Mouse (Mus musculus): ENCODE data around the gene Synj2. TPM values are rescaled to one million over a fixed set of nuclear protein-coding genes. Genes with fewer than 3 reads are reported as not detected.

Gene Synj2
- polyA plus RNA-seq, 1 experiment from 2014 or later: 1.3 TPM

GRCm38 (mm10) chr17:5929031-5929430 is 12.0 kb upstream of the Synj2 start:
- no peaks in the 10 kb centered on the region for H3K27me3 ChIP-seq (ENCODE audit: control insufficient read depth, insufficient read depth, low read length)
- 85% methylated on average over 6 of the region's 6 CpGs for WGBS
- DNase-seq (ENCODE audit: low spot score): no peak

GRCm38 (mm10) chr17:5932161-5932560 is 8.9 kb upstream of the Synj2 start:
- no peaks in the 10 kb centered on the region for H3K4me1 ChIP-seq (replicated peaks; ENCODE audit: control insufficient read depth, insufficient read depth, low read length)
- H3K36me3 ChIP-seq (replicated peaks; ENCODE audit: control insufficient read depth, insufficient read depth): no peaks in the 10 kb centered on the region; the same call in 1 of the 2 replicates
- DNase-seq (ENCODE audit: low spot score) (no peak), ATAC-seq (ENCODE audit: low FRiP score) (no peak)
- WGBS: 85% methylated on average over 5 of the region's 5 CpGs
- no peak overlapping the region for H3K27ac ChIP-seq
- no peak overlapping the region for H3K9ac ChIP-seq
- no peaks in the 10 kb centered on the region for H3K27me3 ChIP-seq (ENCODE audit: control insufficient read depth, insufficient read depth, low read length)
- H3K4me3 ChIP-seq (replicated peaks; ENCODE audit: low read length): no peak overlapping the region
- H3K9me3 ChIP-seq (ENCODE audit: control insufficient read depth, low read length): no peaks in the 10 kb centered on the region
- no peak overlapping the region for H3K4me2 ChIP-seq (replicated peaks)

More at GRCm38 (mm10) chr17:5929031-5929430, 12.0 kb upstream of the Synj2 start:
- no peak overlapping the region for H3K4me2 ChIP-seq (replicated peaks)
- H3K4me1 ChIP-seq (replicated peaks; ENCODE audit: control insufficient read depth, insufficient read depth, low read length): no peaks in the 10 kb centered on the region
- H3K9ac ChIP-seq: no peak overlapping the region
- H3K9me3 ChIP-seq (ENCODE audit: control insufficient read depth, low read length): no peaks in the 10 kb centered on the region
- no peak overlapping the region for H3K27ac ChIP-seq
- no peaks in the 10 kb centered on the region; the same call in 1 of the 2 replicates for H3K36me3 ChIP-seq (replicated peaks; ENCODE audit: control insufficient read depth, insufficient read depth)
- H3K4me3 ChIP-seq (replicated peaks; ENCODE audit: low read length): no peak overlapping the region
- ATAC-seq (ENCODE audit: low FRiP score): no peak

DNA sequence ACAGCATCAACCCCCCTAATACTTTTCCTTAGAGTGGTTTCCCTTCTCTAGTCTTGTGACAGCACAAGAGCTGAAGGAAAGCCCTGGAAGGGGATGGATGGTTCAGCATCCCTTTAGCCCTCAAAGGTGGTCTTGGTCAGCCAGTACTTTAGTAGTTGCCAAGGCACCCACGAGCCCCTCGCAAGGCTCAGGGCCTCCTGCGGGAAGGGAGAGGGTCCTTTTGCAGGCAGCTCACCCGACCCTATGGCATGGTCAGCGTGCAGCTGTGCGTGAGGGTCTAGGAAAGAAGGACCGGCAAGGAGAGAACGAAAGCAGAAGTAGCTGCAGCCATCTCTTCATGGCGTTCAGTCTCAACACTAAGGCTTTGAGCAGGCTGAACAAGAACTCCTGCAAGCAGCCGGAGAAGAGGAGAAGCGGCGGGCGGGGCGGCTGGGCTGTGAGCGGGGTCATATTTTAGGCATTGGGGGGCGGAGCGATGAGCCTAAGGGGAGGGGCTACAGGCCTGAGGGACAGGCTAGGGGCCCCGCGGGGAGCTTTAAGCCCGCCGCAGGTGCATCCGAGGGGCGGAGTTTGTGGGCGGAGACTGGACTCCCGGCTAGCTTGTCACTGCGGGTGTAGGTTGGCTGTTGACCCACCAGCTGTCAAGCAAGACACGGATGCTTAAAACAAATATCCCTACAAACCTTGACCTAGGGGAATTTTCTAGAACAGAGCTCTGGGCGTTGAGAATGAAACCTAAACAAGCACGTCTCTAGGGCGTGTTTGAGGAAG is 6.3 kb upstream of the Synj2 start:
- no peaks in the 10 kb centered on the region for H3K4me1 ChIP-seq (replicated peaks; ENCODE audit: control insufficient read depth, insufficient read depth, low read length)
- peak; percentile 73 for ATAC-seq (ENCODE audit: low FRiP score)
- peak; percentile 65 for DNase-seq (ENCODE audit: low spot score)
- H3K27me3 ChIP-seq (ENCODE audit: control insufficient read depth, insufficient read depth, low read length): no peaks in the 10 kb centered on the region; the same call in 1 of the 2 replicates
- H3K27ac ChIP-seq: no peak overlapping the region
- H3K4me2 ChIP-seq (replicated peaks): peak overlapping the region; percentile 58
- H3K9me3 ChIP-seq (ENCODE audit: control insufficient read depth, low read length): no peaks in the 10 kb centered on the region
- no peaks in the 10 kb centered on the region; the same call in 1 of the 2 replicates for H3K36me3 ChIP-seq (replicated peaks; ENCODE audit: control insufficient read depth, insufficient read depth)
- H3K4me3 ChIP-seq (replicated peaks; ENCODE audit: low read length): peak overlapping the region; percentile 30
- peak overlapping the region; percentile 56 for H3K9ac ChIP-seq
- WGBS: 1% methylated on average over 30 of the region's 30 CpGs

- no peak overlapping the region; the same call in 1 of the 2 replicates for H3K4me2 ChIP-seq (replicated peaks)
- DNase-seq (ENCODE audit: low spot score) (no peak), ATAC-seq (ENCODE audit: low FRiP score) (no peak)
- no peak overlapping the region for H3K27ac ChIP-seq
- WGBS: 46% methylated on average over 3 of the region's 3 CpGs
- no peak overlapping the region for H3K4me3 ChIP-seq (replicated peaks; ENCODE audit: low read length)
- H3K4me1 ChIP-seq (replicated peaks; ENCODE audit: control insufficient read depth, insufficient read depth, low read length): no peaks in the 10 kb centered on the region
- no peak overlapping the region for H3K9ac ChIP-seq
- H3K27me3 ChIP-seq (ENCODE audit: control insufficient read depth, insufficient read depth, low read length): peaks cover 7% of the 10 kb centered on the region
- no peaks in the 10 kb centered on the region for H3K36me3 ChIP-seq (replicated peaks; ENCODE audit: control insufficient read depth, insufficient read depth)
- no peaks in the 10 kb centered on the region for H3K9me3 ChIP-seq (ENCODE audit: control insufficient read depth, low read length)
Observed at GRCm38 (mm10) chr17:5935680-5936079, 5.4 kb upstream of the Synj2 start.

GRCm38 (mm10) chr17:5936276-5936675 is 4.8 kb upstream of the Synj2 start:
- H3K9me3 ChIP-seq (ENCODE audit: control insufficient read depth, low read length): no peaks in the 10 kb centered on the region
- 43% methylated on average over 14 of the region's 14 CpGs for WGBS
- H3K27ac ChIP-seq: no peak overlapping the region
- no peak overlapping the region for H3K4me3 ChIP-seq (replicated peaks; ENCODE audit: low read length)
- H3K4me2 ChIP-seq (replicated peaks): no peak overlapping the region
- H3K36me3 ChIP-seq (replicated peaks; ENCODE audit: control insufficient read depth, insufficient read depth): no peaks in the 10 kb centered on the region
- H3K4me1 ChIP-seq (replicated peaks; ENCODE audit: control insufficient read depth, insufficient read depth, low read length): no peaks in the 10 kb centered on the region
- peaks cover 10% of the 10 kb centered on the region for H3K27me3 ChIP-seq (ENCODE audit: control insufficient read depth, insufficient read depth, low read length)
- no peak for ATAC-seq (ENCODE audit: low FRiP score)
- no peak overlapping the region for H3K9ac ChIP-seq
- no peak for DNase-seq (ENCODE audit: low spot score)

- Histone ChIP-seq H3K4me1 (replicated peaks; ENCODE audit: control insufficient read depth, insufficient read depth, low read length) (no peaks in the 10 kb centered on the region; the same call in 1 of the 2 replicates), H3K9me3 (ENCODE audit: control insufficient read depth, low read length) (no peaks in the 10 kb centered on the region), H3K27ac (no peak overlapping the region), H3K4me2 (replicated peaks) (no peak overlapping the region), H3K4me3 (replicated peaks; ENCODE audit: low read length) (no peak overlapping the region), H3K27me3 (ENCODE audit: control insufficient read depth, insufficient read depth, low read length) (peaks cover 21% of the 10 kb centered on the region), H3K9ac (no peak overlapping the region), H3K36me3 (replicated peaks; ENCODE audit: control insufficient read depth, insufficient read depth) (no peaks in the 10 kb centered on the region)
- 84% methylated on average over 2 of the region's 2 CpGs for WGBS
- DNase-seq (ENCODE audit: low spot score) (no peak), ATAC-seq (ENCODE audit: low FRiP score) (no peak)
Observed at GRCm38 (mm10) chr17:5937441-5937840, 3.6 kb upstream of the Synj2 start.

DNA sequence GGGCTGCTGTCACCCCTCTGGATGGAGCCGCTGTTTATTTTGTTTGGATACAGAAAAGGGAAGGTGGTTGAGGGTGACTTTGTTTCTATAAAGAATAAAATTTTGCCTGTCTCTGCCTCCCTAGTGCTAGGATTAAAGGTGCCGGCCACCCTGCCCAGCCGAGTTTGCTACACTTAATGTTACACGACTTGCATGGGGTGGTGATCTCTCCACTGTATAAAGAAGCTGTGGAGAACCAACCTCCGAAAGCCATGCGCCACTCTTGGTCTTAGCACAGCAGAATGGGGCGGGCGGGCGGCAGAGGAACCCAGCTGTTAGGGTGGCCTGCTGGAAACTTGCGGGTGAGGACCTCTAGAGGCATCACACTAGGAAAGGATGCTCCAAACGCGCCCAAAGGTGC is 1.2 kb upstream of the Synj2 start:
- DNase-seq (ENCODE audit: low spot score): no peak
- 60% methylated on average over 12 of the region's 12 CpGs for WGBS

DNA sequence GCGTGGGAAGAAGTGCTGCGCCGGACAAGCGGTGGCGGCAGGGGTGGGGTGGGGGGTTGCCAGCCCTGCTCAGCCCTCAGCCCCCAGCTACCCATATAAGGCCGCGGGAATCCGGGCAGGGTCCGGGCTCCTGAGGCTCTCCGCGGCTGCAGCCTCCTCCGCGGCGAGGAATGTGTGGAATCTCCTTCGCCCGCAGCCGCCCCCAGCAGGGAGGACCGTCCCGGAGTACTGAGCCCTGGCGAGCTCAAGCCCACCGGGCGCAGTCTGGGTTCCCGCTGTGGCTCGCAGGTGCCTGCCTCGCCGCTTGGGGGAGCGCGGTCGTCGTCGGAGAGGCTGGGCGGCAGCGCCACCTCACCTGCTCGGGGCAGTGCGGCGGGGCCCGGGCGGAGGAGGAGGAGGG is 288 bp upstream of the Synj2 start:
- ATAC-seq (ENCODE audit: low FRiP score) (peak; percentile 68; the same call in 1 of the 2 replicates), DNase-seq (ENCODE audit: low spot score) (no peak)
- Histone ChIP-seq H3K27ac (no peak overlapping the region), H3K36me3 (replicated peaks; ENCODE audit: control insufficient read depth, insufficient read depth) (no peaks in the 10 kb centered on the region), H3K9me3 (ENCODE audit: control insufficient read depth, low read length) (no peaks in the 10 kb centered on the region), H3K27me3 (ENCODE audit: control insufficient read depth, insufficient read depth, low read length) (peaks cover 25% of the 10 kb centered on the region), H3K9ac (no peak overlapping the region; the same call in 1 of the 2 replicates), H3K4me2 (replicated peaks) (peak overlapping the region; percentile 80), H3K4me1 (replicated peaks; ENCODE audit: control insufficient read depth, insufficient read depth, low read length) (no peaks in the 10 kb centered on the region; the same call in 1 of the 2 replicates), H3K4me3 (replicated peaks; ENCODE audit: low read length) (peak overlapping the region; percentile 48)
- under 1% methylated on average over 19 of the region's 38 CpGs for WGBS

More for the DNA sequence above, 1.2 kb upstream of the Synj2 start:
- H3K36me3 ChIP-seq (replicated peaks; ENCODE audit: control insufficient read depth, insufficient read depth): no peaks in the 10 kb centered on the region
- H3K4me1 ChIP-seq (replicated peaks; ENCODE audit: control insufficient read depth, insufficient read depth, low read length): no peaks in the 10 kb centered on the region; the same call in 1 of the 2 replicates
- no peaks in the 10 kb centered on the region for H3K9me3 ChIP-seq (ENCODE audit: control insufficient read depth, low read length)
- no peak for ATAC-seq (ENCODE audit: low FRiP score)
- H3K27me3 ChIP-seq (ENCODE audit: control insufficient read depth, insufficient read depth, low read length): peaks cover 25% of the 10 kb centered on the region
- no peak overlapping the region for H3K27ac ChIP-seq
- H3K4me2 ChIP-seq (replicated peaks): no peak overlapping the region
- H3K9ac ChIP-seq: no peak overlapping the region
- H3K4me3 ChIP-seq (replicated peaks; ENCODE audit: low read length): no peak overlapping the region

DNA sequence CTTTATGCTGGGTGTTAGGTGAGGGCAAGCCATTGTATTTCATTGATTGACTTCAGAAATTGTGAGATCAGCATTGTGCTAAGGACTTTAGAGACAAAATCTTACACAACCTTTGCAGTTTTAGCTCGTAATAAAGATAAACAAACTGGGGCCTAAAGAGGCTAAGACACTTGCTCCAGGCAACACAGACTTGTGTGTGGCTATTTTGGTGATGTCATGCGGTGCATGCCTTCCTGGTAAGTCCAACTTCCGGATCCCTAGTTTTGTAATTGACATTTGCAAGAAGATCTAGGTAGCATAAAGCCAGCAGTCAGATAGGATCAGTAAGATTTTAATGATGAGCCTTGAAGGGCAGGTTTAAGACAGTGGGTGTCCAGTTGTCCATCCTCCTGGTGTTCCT is 1.1 kb downstream of the Synj2 start:
- ATAC-seq (ENCODE audit: low FRiP score): no peak
- no peak overlapping the region for H3K27ac ChIP-seq
- H3K4me2 ChIP-seq (replicated peaks): no peak overlapping the region
- H3K9me3 ChIP-seq (ENCODE audit: control insufficient read depth, low read length): no peaks in the 10 kb centered on the region
- peaks cover 25% of the 10 kb centered on the region for H3K27me3 ChIP-seq (ENCODE audit: control insufficient read depth, insufficient read depth, low read length)
- H3K4me3 ChIP-seq (replicated peaks; ENCODE audit: low read length): peak overlapping the region; percentile 48; the same call in 1 of the 2 replicates
- no peaks in the 10 kb centered on the region for H3K36me3 ChIP-seq (replicated peaks; ENCODE audit: control insufficient read depth, insufficient read depth)
- H3K4me1 ChIP-seq (replicated peaks; ENCODE audit: control insufficient read depth, insufficient read depth, low read length): no peaks in the 10 kb centered on the region; the same call in 1 of the 2 replicates
- WGBS: 83% methylated on average over 3 of the region's 3 CpGs
- no peak overlapping the region for H3K9ac ChIP-seq
- DNase-seq (ENCODE audit: low spot score): no peak
